Mouse (Mus musculus): ENCODE data around the gene 6820408C15Rik.

DNA sequence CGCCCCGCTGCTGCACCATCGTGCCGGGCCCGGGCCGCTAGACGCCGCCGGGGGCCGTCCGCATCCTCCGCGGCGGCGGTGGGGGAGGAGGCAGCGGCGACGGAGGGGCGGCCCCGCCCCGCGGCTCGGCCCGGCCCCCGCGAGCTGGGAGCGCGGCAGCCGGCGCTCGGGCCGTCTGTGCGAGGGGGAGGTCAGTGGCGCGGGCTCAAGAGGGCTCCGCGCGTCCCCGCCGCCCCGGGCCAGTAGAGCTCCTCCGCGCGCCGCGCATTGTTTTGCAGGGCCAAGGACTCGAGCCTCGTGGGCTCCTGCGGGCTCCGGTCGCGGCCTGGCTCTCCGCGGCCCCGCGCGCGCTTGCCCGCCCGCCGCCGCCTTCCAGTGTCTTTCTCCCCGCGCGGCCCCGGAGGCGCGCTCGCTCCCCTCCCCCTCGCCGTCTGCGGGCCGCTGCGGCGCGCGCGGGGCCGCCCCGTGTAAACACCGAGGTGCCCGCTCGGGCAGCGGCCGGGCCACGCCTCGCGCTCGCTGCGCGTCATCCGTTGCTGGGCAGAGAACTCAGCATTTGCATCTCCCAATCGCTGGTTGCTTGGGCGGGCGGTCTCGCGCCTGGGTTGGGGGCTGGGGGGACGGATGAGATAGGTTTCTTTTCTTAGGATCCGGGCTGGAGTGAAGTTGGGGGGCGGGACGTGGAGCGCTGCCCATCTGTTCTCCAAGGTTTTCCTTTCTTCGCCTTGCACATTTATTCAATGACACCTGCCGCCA lies 17.5 kb upstream of the 6820408C15Rik start, which contains the start of gene Sox12:
- no peak for TF ChIP-seq CTCF (IDR thresholded peaks at IDR 0.05; ENCODE audit: extremely low read depth, insufficient read depth, insufficient read length, insufficient replicate concordance)
- no peak for TF ChIP-seq POLR2A (IDR thresholded peaks at IDR 0.05; ENCODE audit: low read depth, low read length)

Data from spleen, adult 2 months (tissue).